In genomic region chr13:64081012-64081919, GRCm38 (mm10) we compare ENCODE assay signal across 11 mouse cellular contexts. TPM values are rescaled to one million over a fixed set of nuclear protein-coding genes. Genes with fewer than 3 reads are reported as not detected.
DNase-seq lines count a peak whose midpoint lies in the region; ATAC-seq lines count a peak whose summit lies in the region.
"Had no signal": no experiment of that assay in that cellular context is flagged by ENCODE, and none has a peak within 500 bp of the region (broad histone marks: within the 10 kb centered on the region; RNA-seq: fewer than 3 reads in every experiment).

No protein-coding gene starts in this region.

- DNase-seq in retina, postnatal 1 day = peak; percentile 23
- DNase-seq in retina, embryonic 14.5 days (ENCODE audit: low spot score) = no peak
- DNase-seq in kidney, postnatal 25 days = peak; percentile 48 to 75
- DNase-seq in thymus, postnatal 10 days (ENCODE audit: low spot score in 2 of 2) = no peak
- no peak for DNase-seq in left cerebral cortex, postnatal 10 days (ENCODE audit: extremely low spot score in 1 of 2, low spot score in 2 of 2)
- DNase-seq in lung, postnatal 25 days (ENCODE audit: low spot score) = no peak
- DNase-seq: adrenal gland, postnatal 36 days had no signal

- H3K27ac ChIP-seq in forebrain, embryonic 16.5 days (ENCODE audit: low read length) = no peak overlapping the region
- H3K27ac ChIP-seq in neural tube, embryonic 14.5 days (ENCODE audit: low read depth, low read length) = 0 out of 2 replicates have a peak overlapping the region, but pooled peaks have one; percentile 35

- H3K36me3 ChIP-seq in forebrain, embryonic 16.5 days (ENCODE audit: control insufficient read depth, insufficient read depth) = no peaks in the 10 kb centered on the region
- H3K36me3 ChIP-seq in neural tube, embryonic 14.5 days (ENCODE audit: control insufficient read depth, insufficient read depth, low read length) = no peaks in the 10 kb centered on the region

- ATAC-seq in forebrain, embryonic 16.5 days = peak; percentile 80
- ATAC-seq in neural tube, embryonic 14.5 days (ENCODE audit: low read depth) = peak; percentile 80

- no peaks in the 10 kb centered on the region for H3K27me3 ChIP-seq in forebrain, embryonic 16.5 days (replicated peaks; ENCODE audit: control insufficient read depth, insufficient read depth, low read length)
- H3K27me3 ChIP-seq in neural tube, embryonic 14.5 days (ENCODE audit: control insufficient read depth, insufficient read depth, low read length) = no peaks in the 10 kb centered on the region

- WGBS in forebrain, embryonic 16.5 days = 10% methylated on average over 16 of the region's 16 CpGs
- WGBS in neural tube, embryonic 14.5 days = 16% methylated on average over 16 of the region's 16 CpGs

- peaks cover 6% of the 10 kb centered on the region for H3K4me1 ChIP-seq in forebrain, embryonic 16.5 days (replicated peaks; ENCODE audit: control insufficient read depth, insufficient read depth, low read length)
- H3K4me1 ChIP-seq in neural tube, embryonic 14.5 days (ENCODE audit: control insufficient read depth, insufficient read depth, low read length) = 0 out of 2 replicates have a peak, but pooled peaks cover 9% of the 10 kb centered on the region

- H3K9ac ChIP-seq in forebrain, embryonic 16.5 days (replicated peaks; ENCODE audit: low read depth, low read length) = peak overlapping the region; percentile 15; the same call in 1 of the 2 replicates
- no peak overlapping the region for H3K9ac ChIP-seq in neural tube, embryonic 14.5 days (replicated peaks; ENCODE audit: low read depth, low read length)

- intact Hi-C loops in left cerebral cortex, postnatal 10 days (cut with DNase I) = no loop called here

- no peaks in the 10 kb centered on the region for H3K9me3 ChIP-seq in forebrain, embryonic 16.5 days (ENCODE audit: control insufficient read depth, low read length)
- no peaks in the 10 kb centered on the region for H3K9me3 ChIP-seq in neural tube, embryonic 14.5 days (ENCODE audit: control insufficient read depth, low read length)

- no peak overlapping the region for H3K4me2 ChIP-seq in forebrain, embryonic 16.5 days (ENCODE audit: low read length)
- no peak overlapping the region for H3K4me2 ChIP-seq in neural tube, embryonic 14.5 days (ENCODE audit: low read depth, low read length)
- H3K4me2 ChIP-seq: liver, embryonic 11.5 days had no signal

- no peak overlapping the region for H3K4me3 ChIP-seq in forebrain, embryonic 16.5 days (replicated peaks; ENCODE audit: low read length)
- no peak overlapping the region for H3K4me3 ChIP-seq in neural tube, embryonic 14.5 days (ENCODE audit: low read depth, low read length)
- H3K4me3 ChIP-seq: erythroblast, embryonic 14.5 days had no signal

RNA-seq across cellular contexts. Expression of gene Hsd17b3, which starts 7.8 kb away (rescaled TPM):
- polyA plus RNA-seq in forebrain, embryonic 16.5 days (2015; fragmentation: Nextera tagmentation; extraction: Ambion mirVana) = not detected in 2 replicates
- polyA plus RNA-seq in neural tube, embryonic 14.5 days (2014; fragmentation: Nextera tagmentation; extraction: Ambion mirVana) = not detected in 2 replicates
- total RNA-seq in left cerebral cortex, postnatal 10 days (2021) = not detected
- polyA plus RNA-seq: erythroblast, embryonic 14.5 days; liver, embryonic 11.5 days had no signal

RNA-seq across cellular contexts. Expression of gene Slc35d2, which starts 47.9 kb away (rescaled TPM):
- 0.46 and 0.86 TPM in 2 replicates for polyA plus RNA-seq in forebrain, embryonic 16.5 days (2015; fragmentation: Nextera tagmentation; extraction: Ambion mirVana)
- polyA plus RNA-seq in neural tube, embryonic 14.5 days (2014; fragmentation: Nextera tagmentation; extraction: Ambion mirVana) = 0.92 and 1.6 TPM in 2 replicates
- total RNA-seq in left cerebral cortex, postnatal 10 days (2021) = under 1 TPM; 0.81 to 0.91 TPM

Comparison
In these comparisons a context has a peak if more than half of its experiments do, and no peak if none do; other contexts are left out.
1. DNase-seq: peak in retina, postnatal 1 day (single experiment) and kidney, postnatal 25 days (2 of 2); none in retina, embryonic 14.5 days (single experiment), thymus, postnatal 10 days (0 of 2), left cerebral cortex, postnatal 10 days (0 of 2) and lung, postnatal 25 days (single experiment).